Mouse (Mus musculus): Measurements from ENCODE around the gene 4833423E24Rik. TPM values are rescaled to one million over a fixed set of nuclear protein-coding genes. Genes with fewer than 3 reads are reported as not detected.

4833423E24Rik gene
- total RNA-seq (2014; fragmentation: Nextera tagmentation) = not detected in 2 replicates
- total RNA-seq (2017) = not detected in 2 replicates

GRCm38 (mm10) chr2:85518879-85519278 is at the start of gene 4833423E24Rik:
TSS of gene 4833423E24Rik (minus strand) at chr2:85519024.
- no peak for ATAC-seq (replicated peaks; ENCODE audit: poor library complexity, severe bottlenecking)

- peak; percentile 80 for ATAC-seq (replicated peaks; ENCODE audit: poor library complexity, severe bottlenecking)
Measured at GRCm38 (mm10) chr2:85561187-85561586, 42.4 kb upstream of the 4833423E24Rik start.

- 0 out of 2 replicates have a peak, but pooled peaks have one; percentile 27 for ATAC-seq (replicated peaks; ENCODE audit: poor library complexity, severe bottlenecking)
Measured at GRCm38 (mm10) chr2:85560226-85560625, 41.4 kb upstream of the 4833423E24Rik start.

GRCm38 (mm10) chr2:85554806-85555205 is 36.0 kb upstream of the 4833423E24Rik start:
- ATAC-seq (replicated peaks; ENCODE audit: poor library complexity, severe bottlenecking) = no peak

- ATAC-seq (replicated peaks; ENCODE audit: poor library complexity, severe bottlenecking) = no peak
Measured at GRCm38 (mm10) chr2:85533934-85534333, 15.1 kb upstream of the 4833423E24Rik start.

DNA sequence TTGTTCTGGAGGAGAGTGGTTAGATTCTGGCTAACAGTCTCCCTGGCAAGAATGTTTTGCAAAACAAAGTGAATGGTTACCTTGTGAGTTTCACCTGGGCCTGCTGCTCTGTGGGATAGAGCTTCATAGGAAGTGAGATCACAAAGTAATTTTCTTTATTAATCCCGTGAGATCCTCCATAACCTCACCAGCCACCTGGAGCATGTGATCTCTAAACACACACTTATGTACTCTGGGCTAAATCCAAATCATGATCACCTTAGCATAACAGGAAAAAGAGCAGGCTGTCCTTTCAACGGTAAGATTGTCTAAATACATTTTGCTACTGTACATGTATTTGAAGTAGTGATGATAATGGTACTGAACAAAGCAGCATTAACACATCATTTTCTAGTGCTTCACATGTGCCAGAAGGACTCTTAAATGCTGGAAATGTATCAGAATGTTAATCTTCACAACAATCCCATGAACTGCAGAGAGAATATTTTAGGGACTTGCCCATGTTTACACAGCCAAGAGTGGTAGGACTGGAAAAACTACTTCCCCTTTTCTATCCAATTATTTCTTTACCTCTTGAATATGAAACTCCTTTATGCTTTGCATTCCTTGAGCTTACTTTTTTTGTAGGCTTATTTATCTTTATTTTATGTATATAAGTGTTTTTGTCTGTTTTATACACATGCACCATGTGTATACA is 13.4 kb upstream of the 4833423E24Rik start:
- ATAC-seq (replicated peaks; ENCODE audit: poor library complexity, severe bottlenecking) = no peak

DNA sequence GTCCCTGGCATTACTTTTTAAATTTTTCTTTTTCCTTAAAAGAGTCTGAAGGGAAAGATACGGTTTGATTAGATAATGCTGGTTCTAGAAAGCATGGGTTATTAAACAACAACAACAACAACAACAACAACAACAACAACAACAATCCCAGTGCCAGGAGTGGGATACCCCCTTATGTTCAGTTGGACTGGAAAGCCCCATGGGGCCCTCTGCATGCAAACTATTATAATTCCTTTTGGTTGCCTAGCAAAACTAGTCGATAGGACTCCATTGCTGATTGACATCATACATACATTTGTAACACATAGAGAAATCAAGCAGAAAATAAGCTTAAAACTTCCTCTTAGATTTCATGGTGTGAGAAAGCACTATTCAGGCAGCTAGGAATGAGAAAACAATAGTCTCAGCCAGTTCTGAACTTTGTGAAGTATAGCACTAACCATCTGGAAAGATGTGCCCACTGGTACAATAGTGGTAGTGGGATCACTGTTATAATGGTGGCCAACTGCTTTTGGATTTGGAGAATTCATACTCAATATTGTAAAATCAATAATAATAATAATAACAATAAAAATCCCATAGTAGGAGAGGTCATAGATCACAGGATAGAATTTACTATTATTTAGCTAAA is 4.2 kb upstream of the 4833423E24Rik start:
- no peak for ATAC-seq (replicated peaks; ENCODE audit: poor library complexity, severe bottlenecking)

DNA sequence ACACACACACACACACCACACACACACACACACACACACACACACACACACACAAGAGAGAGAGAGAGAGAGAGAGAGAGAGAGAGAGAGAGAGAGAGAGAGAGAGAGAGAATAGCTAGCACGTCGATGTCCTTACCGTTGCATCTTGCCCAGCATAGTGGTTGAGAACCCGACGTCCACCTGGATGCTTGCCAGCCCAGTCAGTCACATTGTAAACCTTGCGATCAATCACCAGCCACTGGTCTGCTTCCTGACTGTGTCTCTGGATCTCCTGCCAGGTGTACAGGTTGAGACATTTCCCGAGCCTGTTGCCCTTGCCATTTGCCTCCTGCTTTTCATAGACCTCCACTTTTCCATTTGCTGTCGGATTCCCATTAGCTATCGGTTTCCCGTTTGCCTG is 532 bp downstream of the 4833423E24Rik start:
- no peak for ATAC-seq (replicated peaks; ENCODE audit: poor library complexity, severe bottlenecking)

GRCm38 (mm10) chr2:85510376-85510775 is 8.4 kb downstream of the 4833423E24Rik start:
- ATAC-seq (replicated peaks; ENCODE audit: poor library complexity, severe bottlenecking) = no peak

- ATAC-seq (replicated peaks; ENCODE audit: poor library complexity, severe bottlenecking) = no peak
Measured at GRCm38 (mm10) chr2:85490396-85490795, 28.4 kb downstream of the 4833423E24Rik start.

- ATAC-seq (replicated peaks; ENCODE audit: poor library complexity, severe bottlenecking) = no peak
Measured at GRCm38 (mm10) chr2:85466801-85467325, 52.0 kb downstream of the 4833423E24Rik start.

GRCm38 (mm10) chr2:85443539-85443938 is 75.3 kb downstream of the 4833423E24Rik start, which contains the start of gene Olfr995:
TSS of gene Olfr995 (minus strand) at chr2:85443639.
- ATAC-seq (replicated peaks; ENCODE audit: poor library complexity, severe bottlenecking) = no peak

DNA sequence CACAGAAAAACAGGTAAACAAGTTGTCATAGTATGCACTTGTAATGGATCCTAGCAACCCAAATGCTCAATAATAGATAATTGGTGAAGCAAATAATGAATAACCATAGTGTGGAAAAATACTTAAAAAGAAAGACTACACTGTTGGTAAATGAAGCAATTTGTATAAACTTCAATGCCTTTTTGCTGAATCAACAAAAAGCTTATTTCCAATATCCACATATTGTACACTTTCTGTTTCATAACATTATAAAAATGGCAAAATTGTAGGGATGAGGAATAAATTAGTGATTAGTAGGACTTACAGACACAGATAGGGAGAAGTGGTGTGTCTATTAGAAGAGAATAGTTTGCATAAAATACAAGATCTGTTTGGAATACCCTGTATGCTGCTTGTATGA is 76.3 kb downstream of the 4833423E24Rik start:
- no peak for ATAC-seq (replicated peaks; ENCODE audit: poor library complexity, severe bottlenecking)

DNA sequence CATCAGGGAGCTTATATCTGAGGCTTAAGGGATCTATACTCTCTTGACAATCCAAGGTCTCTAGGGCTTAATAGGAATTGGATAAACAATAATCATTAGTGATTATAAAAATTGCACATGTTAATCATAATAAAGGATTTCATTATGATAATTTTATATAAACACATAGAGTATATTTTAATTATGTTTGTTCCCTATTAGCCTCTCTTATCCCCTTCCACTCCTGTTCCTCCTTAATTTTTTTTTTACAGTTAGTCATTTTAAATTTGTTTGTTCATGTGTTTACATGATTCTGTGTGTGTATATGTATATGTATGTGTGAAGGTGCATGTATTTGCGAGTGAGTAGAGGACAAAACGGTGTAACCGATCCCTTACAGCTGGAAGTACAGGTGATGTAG is 82.5 kb downstream of the 4833423E24Rik start, which contains the start of gene Olfr994:
TSS of gene Olfr994 (minus strand) at position 101 of the 400 bp plus-strand sequence.
- no peak for ATAC-seq (replicated peaks; ENCODE audit: poor library complexity, severe bottlenecking)

Other genes with a start within 250 kb of the 4833423E24Rik start
- gene Olfr987, start 179.7 kb downstream of the 4833423E24Rik start, total RNA-seq (2014; fragmentation: Nextera tagmentation) = not detected in 2 replicates
- not detected in 2 replicates for gene Olfr987, start 179.7 kb downstream of the 4833423E24Rik start, total RNA-seq (2017)
- not detected in 2 replicates for gene Olfr988, start 155.8 kb downstream of the 4833423E24Rik start, total RNA-seq (2014; fragmentation: Nextera tagmentation)
- gene Olfr988, start 155.8 kb downstream of the 4833423E24Rik start, total RNA-seq (2017) = not detected in 2 replicates
- gene Olfr992, start 109.6 kb downstream of the 4833423E24Rik start, total RNA-seq (2014; fragmentation: Nextera tagmentation) = not detected in 2 replicates
- gene Olfr992, start 109.6 kb downstream of the 4833423E24Rik start, total RNA-seq (2017) = not detected in 2 replicates
- gene Olfr993, start 104.1 kb downstream of the 4833423E24Rik start, total RNA-seq (2014; fragmentation: Nextera tagmentation) = not detected in 2 replicates
- not detected in 2 replicates for gene Olfr993, start 104.1 kb downstream of the 4833423E24Rik start, total RNA-seq (2017)
- not detected in 2 replicates for gene Olfr994, start 82.6 kb downstream of the 4833423E24Rik start, total RNA-seq (2014; fragmentation: Nextera tagmentation)
- not detected in 2 replicates for gene Olfr994, start 82.6 kb downstream of the 4833423E24Rik start, total RNA-seq (2017)
- gene Olfr995, start 75.4 kb downstream of the 4833423E24Rik start, total RNA-seq (2014; fragmentation: Nextera tagmentation) = not detected in 2 replicates
- gene Olfr995, start 75.4 kb downstream of the 4833423E24Rik start, total RNA-seq (2017) = not detected in 2 replicates
- gene Olfr996, start 60.2 kb upstream of the 4833423E24Rik start, total RNA-seq (2014; fragmentation: Nextera tagmentation) = not detected in 2 replicates
- not detected in 2 replicates for gene Olfr996, start 60.2 kb upstream of the 4833423E24Rik start, total RNA-seq (2017)
- not detected in 2 replicates for gene Olfr998, start 69.9 kb upstream of the 4833423E24Rik start, total RNA-seq (2014; fragmentation: Nextera tagmentation)
- not detected in 2 replicates for gene Olfr998, start 69.9 kb upstream of the 4833423E24Rik start, total RNA-seq (2017)
- gene Olfr1000, start 92.9 kb upstream of the 4833423E24Rik start, total RNA-seq (2014; fragmentation: Nextera tagmentation) = not detected in 2 replicates
- gene Olfr1000, start 92.9 kb upstream of the 4833423E24Rik start, total RNA-seq (2017) = not detected in 2 replicates
- gene Olfr1002, start 131.7 kb upstream of the 4833423E24Rik start, total RNA-seq (2014; fragmentation: Nextera tagmentation) = not detected in 2 replicates
- not detected in 2 replicates for gene Olfr1002, start 131.7 kb upstream of the 4833423E24Rik start, total RNA-seq (2017)
- not detected in 2 replicates for gene Olfr154, start 145.4 kb upstream of the 4833423E24Rik start, total RNA-seq (2014; fragmentation: Nextera tagmentation)
- gene Olfr154, start 145.4 kb upstream of the 4833423E24Rik start, total RNA-seq (2017) = not detected in 2 replicates
- not detected in 2 replicates for gene Olfr1006, start 159.7 kb upstream of the 4833423E24Rik start, total RNA-seq (2014; fragmentation: Nextera tagmentation)
- gene Olfr1006, start 159.7 kb upstream of the 4833423E24Rik start, total RNA-seq (2017) = not detected in 2 replicates
- not detected in 2 replicates for gene Olfr1008, start 170.4 kb upstream of the 4833423E24Rik start, total RNA-seq (2014; fragmentation: Nextera tagmentation)
- not detected in 2 replicates for gene Olfr1008, start 170.4 kb upstream of the 4833423E24Rik start, total RNA-seq (2017)
- not detected in 2 replicates for gene Olfr1009, start 196.4 kb upstream of the 4833423E24Rik start, total RNA-seq (2014; fragmentation: Nextera tagmentation)
- gene Olfr1009, start 196.4 kb upstream of the 4833423E24Rik start, total RNA-seq (2017) = not detected in 2 replicates
- not detected in 2 replicates for gene Olfr1012, start 243.7 kb upstream of the 4833423E24Rik start, total RNA-seq (2014; fragmentation: Nextera tagmentation)
- gene Olfr1012, start 243.7 kb upstream of the 4833423E24Rik start, total RNA-seq (2017) = not detected in 2 replicates
- not detected in 2 replicates for gene Olfr1013, start 248.1 kb upstream of the 4833423E24Rik start, total RNA-seq (2014; fragmentation: Nextera tagmentation)
- not detected in 2 replicates for gene Olfr1013, start 248.1 kb upstream of the 4833423E24Rik start, total RNA-seq (2017)

Measured in granulocyte monocyte progenitor cell, adult 5-6 weeks (primary cell).